Mouse (Mus musculus) ES-Bruce4 (cell line): ENCODE results near the gene Ppm1a. TPM values are rescaled to one million over a fixed set of nuclear protein-coding genes. Genes with fewer than 3 reads are reported as not detected.

Experiments used
- H3K27ac ChIP-seq: 2 replicates; pipeline ENCODE4 v1.5.1; 2012; ENCODE audit warnings: low read length, inconsistent platforms; ENCODE audit not compliant: insufficient read depth
- H3K27me3 ChIP-seq: 2 replicates; pipeline ENCODE4 v1.6.1; 2012; ENCODE audit warnings: mild to moderate bottlenecking, low read length, inconsistent platforms; ENCODE audit not compliant: control insufficient read depth, poor library complexity, insufficient read depth, severe bottlenecking
- H3K36me3 ChIP-seq: 2 replicates; pipeline ENCODE4 v1.6.1; 2012; ENCODE audit warnings: inconsistent platforms, mild to moderate bottlenecking, low read length, moderate library complexity; ENCODE audit not compliant: control insufficient read depth, poor library complexity, insufficient read depth, severe bottlenecking
- H3K4me1 ChIP-seq: one replicate; pipeline ENCODE4 v1.8.1; 2011; ENCODE audit warnings: low read length; ENCODE audit not compliant: control insufficient read depth, insufficient read depth
- H3K4me3 ChIP-seq: 2 replicates; pipeline ENCODE4 v1.5.1; 2011; ENCODE audit warnings: low read depth, mild to moderate bottlenecking, low read length
- H3K9ac ChIP-seq: 2 replicates; pipeline ENCODE4 v1.6.1; 2012; ENCODE audit warnings: low read depth, mild to moderate bottlenecking, inconsistent platforms; ENCODE audit not compliant: poor library complexity, severe bottlenecking
- H3K9me3 ChIP-seq: replicated peaks from 2 replicates; pipeline ENCODE4 v1.6.1; 2012; ENCODE audit warnings: mild to moderate bottlenecking, low read length, inconsistent platforms; ENCODE audit not compliant: control insufficient read depth, poor library complexity, insufficient read depth, severe bottlenecking
- CTCF ChIP-seq: IDR thresholded peaks from one replicate; pipeline ENCODE4 v1.8.1; 2011; ENCODE audit warnings: low read depth, low read length
- EP300 ChIP-seq: IDR thresholded peaks from 2 replicates; pipeline ENCODE4 v1.6.1; 2011; ENCODE audit warnings: low read depth, low read length; ENCODE audit not compliant: insufficient read depth
- POLR2A ChIP-seq: IDR thresholded peaks from one replicate; pipeline ENCODE4 v1.8.1; 2011; ENCODE audit warnings: low read length; ENCODE audit not compliant: insufficient read depth
- polyA plus RNA-seq: library from polyadenylated mRNA; stranded (reverse); fragments of >200 nt; gene quantifications from 2 replicates; pipeline ENCODE4 v1.2.4, GENCODE M21; 2011; ENCODE audit warnings: low read depth; ENCODE audit not compliant: missing spikeins, insufficient read depth, insufficient read length

The Ppm1a gene
- polyA plus RNA-seq: 183 and 202 TPM in 2 replicates

DNA sequence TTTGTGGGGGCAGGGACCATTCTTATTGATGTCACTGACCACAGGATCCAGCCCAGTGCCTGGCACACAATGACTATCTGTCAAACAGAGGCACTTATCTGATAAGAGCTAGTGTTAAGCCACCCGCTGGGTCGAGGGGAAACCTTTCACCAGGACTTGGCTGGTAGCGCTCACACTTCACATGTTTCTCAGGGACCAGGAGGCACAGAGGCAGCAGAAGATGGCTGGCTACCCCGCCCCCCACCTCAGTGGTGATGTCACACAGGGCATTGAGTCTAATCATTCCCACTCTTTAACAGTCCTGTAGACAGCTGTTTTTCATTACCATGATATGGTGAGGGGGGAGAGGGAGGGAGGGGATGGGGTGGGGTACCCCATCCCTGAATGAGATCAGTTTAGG is at the start of gene Ppm1a:
Gene Ppm1a (plus strand): TSS at position 370 of the 400 bp plus-strand sequence.
- Histone ChIP-seq H3K27ac (peak within 1 kb of the TSS; percentile 73), H3K4me1 (peaks cover 8% of the 10 kb centered on the region), H3K4me3 (no peak within 1 kb of the TSS), H3K9ac (no peak within 1 kb of the TSS), H3K9me3 (no peaks in the 10 kb centered on the region), H3K36me3 (no peaks in the 10 kb centered on the region), H3K27me3 (no peaks in the 10 kb centered on the region)
- no peak for TF ChIP-seq CTCF
- TF ChIP-seq EP300: no peak
- TF ChIP-seq POLR2A: no peak

GRCm38 (mm10) chr12:72709981-72710380 is 47.3 kb upstream of the Ppm1a start:
- Histone ChIP-seq H3K27me3 (no peaks in the 10 kb centered on the region), H3K4me3 (no peak overlapping the region), H3K36me3 (no peaks in the 10 kb centered on the region), H3K9me3 (no peaks in the 10 kb centered on the region), H3K27ac (no peak overlapping the region), H3K4me1 (peaks cover 2% of the 10 kb centered on the region), H3K9ac (no peak overlapping the region)
- TF ChIP-seq CTCF (no peak), POLR2A (no peak), EP300 (no peak)

- Histone ChIP-seq H3K9ac (no peak overlapping the region), H3K36me3 (no peaks in the 10 kb centered on the region), H3K27ac (peak overlapping the region; percentile 85; the same call in 1 of the 2 replicates), H3K4me3 (no peak overlapping the region), H3K27me3 (no peaks in the 10 kb centered on the region), H3K4me1 (peaks cover 4% of the 10 kb centered on the region), H3K9me3 (no peaks in the 10 kb centered on the region)
- TF ChIP-seq EP300: no peak
- TF ChIP-seq POLR2A: no peak
- no peak for TF ChIP-seq CTCF
These were observed 42.4 kb upstream of the Ppm1a start for GRCm38 (mm10) chr12:72714896-72715295.

GRCm38 (mm10) chr12:72715846-72716245 is 41.4 kb upstream of the Ppm1a start:
- Histone ChIP-seq H3K9ac (no peak overlapping the region), H3K27me3 (no peaks in the 10 kb centered on the region), H3K36me3 (no peaks in the 10 kb centered on the region), H3K27ac (peak overlapping the region; percentile 91), H3K9me3 (no peaks in the 10 kb centered on the region), H3K4me1 (peaks cover 4% of the 10 kb centered on the region), H3K4me3 (no peak overlapping the region)
- no peak for TF ChIP-seq EP300
- TF ChIP-seq POLR2A: no peak
- TF ChIP-seq CTCF: no peak

DNA sequence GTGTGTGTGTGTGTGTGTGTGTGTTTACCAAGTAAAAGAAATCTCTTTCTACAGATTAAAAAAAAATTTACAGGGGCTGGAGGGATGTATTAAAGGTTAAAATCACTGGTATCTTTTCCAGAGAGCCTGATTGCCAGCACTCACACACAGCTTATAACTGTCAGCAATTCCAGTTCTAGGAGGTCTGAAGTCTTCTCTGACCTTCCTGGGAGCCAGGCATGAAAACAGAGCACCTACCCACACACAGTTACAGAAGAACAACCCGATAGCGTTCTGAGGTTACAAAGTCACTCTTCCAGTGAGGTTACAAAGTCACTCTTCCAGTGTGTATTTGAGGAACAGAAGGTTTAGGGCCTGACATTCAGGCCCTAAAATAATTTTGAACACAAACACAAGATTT is 38.2 kb upstream of the Ppm1a start:
- Histone ChIP-seq H3K27ac (no peak overlapping the region), H3K27me3 (no peaks in the 10 kb centered on the region), H3K4me3 (no peak overlapping the region), H3K36me3 (no peaks in the 10 kb centered on the region), H3K4me1 (peaks cover 7% of the 10 kb centered on the region), H3K9me3 (no peaks in the 10 kb centered on the region), H3K9ac (no peak overlapping the region)
- no peak for TF ChIP-seq CTCF
- TF ChIP-seq EP300: no peak
- no peak for TF ChIP-seq POLR2A

- H3K4me3 ChIP-seq: no peak overlapping the region
- peaks cover 7% of the 10 kb centered on the region for H3K4me1 ChIP-seq
- no peak for TF ChIP-seq EP300
- H3K27me3 ChIP-seq: no peaks in the 10 kb centered on the region
- no peak overlapping the region for H3K9ac ChIP-seq
- no peaks in the 10 kb centered on the region for H3K36me3 ChIP-seq
- H3K27ac ChIP-seq: no peak overlapping the region
- no peaks in the 10 kb centered on the region for H3K9me3 ChIP-seq
These were observed 37.7 kb upstream of the Ppm1a start for GRCm38 (mm10) chr12:72719452-72720087.
